Mouse (Mus musculus) liver, adult 2 months (tissue): ENCODE measurements around the gene Ypel2. TPM values are rescaled to one million over a fixed set of nuclear protein-coding genes. Genes with fewer than 3 reads are reported as not detected.

Source experiments
- DNase-seq: peaks from one replicate; pipeline ENCODE4 v3.0.0-alpha.2; 2011; ENCODE audit warnings: low read depth, low spot score; ENCODE audit errors: extremely low read depth
- H3K27ac ChIP-seq: fragments of 200-500 bp; replicated peaks from 2 replicates; pipeline ENCODE4 v1.5.1; 2012; ENCODE audit warnings: low read depth, mild to moderate bottlenecking, control low read depth, inconsistent platforms, low read length; ENCODE audit not compliant: insufficient read depth
- H3K27me3 ChIP-seq: fragments of 200-500 bp; 2 replicates; pipeline ENCODE4 v1.6.1; 2012; ENCODE audit warnings: mild to moderate bottlenecking, moderate library complexity, low read length, inconsistent platforms; ENCODE audit not compliant: control insufficient read depth, insufficient read depth
- H3K36me3 ChIP-seq: fragments of 200-500 bp; 2 replicates; pipeline ENCODE4 v1.6.1; 2012; ENCODE audit warnings: low read length, inconsistent platforms; ENCODE audit not compliant: control insufficient read depth, insufficient read depth
- H3K4me1 ChIP-seq: fragments of 200-500 bp; 2 replicates; pipeline ENCODE4 v1.6.1; 2011; ENCODE audit warnings: low read length; ENCODE audit not compliant: control insufficient read depth, insufficient read depth
- H3K4me3 ChIP-seq: fragments of 200-500 bp; 2 replicates; pipeline ENCODE4 v1.5.1; 2011; ENCODE audit warnings: low read depth, mild to moderate bottlenecking, control low read depth, low read length, moderate library complexity; ENCODE audit not compliant: insufficient read depth
- H3K79me2 ChIP-seq: fragments of 200-500 bp; 2 replicates; pipeline ENCODE4 v1.6.1; 2012; ENCODE audit warnings: inconsistent platforms, mild to moderate bottlenecking, low read length, moderate library complexity; ENCODE audit not compliant: control insufficient read depth, insufficient read depth
- H3K9ac ChIP-seq: fragments of 200-500 bp; 2 replicates; pipeline ENCODE4 v1.6.1; 2012; ENCODE audit warnings: low read depth, mild to moderate bottlenecking, control low read depth, inconsistent platforms, low read length
- CTCF ChIP-seq: fragments of 200-500 bp; IDR thresholded peaks from 2 replicates; pipeline ENCODE4 v1.5.1; 2011; ENCODE audit warnings: low read depth, low read length, control low read depth
- POLR2A ChIP-seq: fragments of 200-500 bp; IDR thresholded peaks from 2 replicates; pipeline ENCODE4 v1.6.1; 2011; ENCODE audit warnings: low read length, control low read depth; ENCODE audit not compliant: insufficient read depth; ENCODE audit errors: extremely low read depth
- WGBS: fragments of 180-500 bp; shearing (Covaris S2); methylation state at CpG from one replicate; pipeline ENCODE4 v1.1.7; 2018; 5-methylcytosine and 5-hydroxymethylcytosine counted together
- polyA plus RNA-seq: library from polyadenylated mRNA; depleted of rRNA; stranded (reverse); fragments of >200 nt; gene quantifications from 2 replicates; pipeline ENCODE4 v1.2.3, GENCODE M21; 2012
- total RNA-seq: library from RNA; depleted of rRNA; stranded (reverse); fragments of >200 nt; gene quantifications from 2 replicates; pipeline ENCODE4 v1.2.3, GENCODE M21; 2014

Ypel2 gene
- total and polyA plus RNA-seq, 2 experiments = 5.1 to 6.2 TPM

- H3K79me2 ChIP-seq = no peaks in the 10 kb centered on the region
- H3K9ac ChIP-seq = no peak overlapping the region
- no peaks in the 10 kb centered on the region for H3K36me3 ChIP-seq
- DNase-seq = peak; percentile 14
- 85% methylated on average over 8 of the region's 8 CpGs for WGBS
- TF ChIP-seq POLR2A = no peak
- no peak for TF ChIP-seq CTCF
- no peak overlapping the region for H3K4me3 ChIP-seq
- H3K4me1 ChIP-seq = no peaks in the 10 kb centered on the region
- H3K27ac ChIP-seq = no peak overlapping the region
- no peaks in the 10 kb centered on the region for H3K27me3 ChIP-seq
Measured at GRCm38 (mm10) chr11:87019431-87019830, 25.9 kb upstream of the Ypel2 start.

GRCm38 (mm10) chr11:87018081-87018480 is 24.6 kb upstream of the Ypel2 start:
- WGBS = 86% methylated on average over 4 of the region's 4 CpGs
- TF ChIP-seq POLR2A (no peak), CTCF (no peak)
- H3K27me3 ChIP-seq = no peaks in the 10 kb centered on the region

GRCm38 (mm10) chr11:87015691-87016090 is 22.2 kb upstream of the Ypel2 start:
- Histone ChIP-seq H3K27me3 (no peaks in the 10 kb centered on the region), H3K36me3 (no peaks in the 10 kb centered on the region), H3K79me2 (no peaks in the 10 kb centered on the region), H3K4me1 (no peaks in the 10 kb centered on the region), H3K27ac (no peak overlapping the region), H3K4me3 (no peak overlapping the region), H3K9ac (no peak overlapping the region)
- no peak for DNase-seq
- TF ChIP-seq POLR2A = no peak
- no peak for TF ChIP-seq CTCF
- WGBS = 80% methylated on average over 3 of the region's 3 CpGs

More at GRCm38 (mm10) chr11:87018081-87018480, 24.6 kb upstream of the Ypel2 start:
- H3K4me1 ChIP-seq = no peaks in the 10 kb centered on the region
- H3K27ac ChIP-seq = no peak overlapping the region
- H3K79me2 ChIP-seq = no peaks in the 10 kb centered on the region
- no peak overlapping the region for H3K4me3 ChIP-seq
- H3K36me3 ChIP-seq = no peaks in the 10 kb centered on the region
- DNase-seq = no peak
- H3K9ac ChIP-seq = no peak overlapping the region

GRCm38 (mm10) chr11:87010476-87010875 is 17.0 kb upstream of the Ypel2 start:
- Histone ChIP-seq H3K4me1 (no peaks in the 10 kb centered on the region), H3K36me3 (no peaks in the 10 kb centered on the region), H3K27me3 (no peaks in the 10 kb centered on the region), H3K27ac (no peak overlapping the region), H3K9ac (no peak overlapping the region), H3K4me3 (no peak overlapping the region), H3K79me2 (no peaks in the 10 kb centered on the region)
- DNase-seq = peak; percentile 61
- peak; percentile 49; the same call in 1 of the 2 replicates for TF ChIP-seq CTCF
- TF ChIP-seq POLR2A = no peak
- WGBS = 18% methylated on average over 9 of the region's 9 CpGs

GRCm38 (mm10) chr11:87007371-87007770 is 13.9 kb upstream of the Ypel2 start:
- no peak overlapping the region for H3K4me3 ChIP-seq
- H3K9ac ChIP-seq = no peak overlapping the region
- H3K79me2 ChIP-seq = no peaks in the 10 kb centered on the region
- peaks cover 1% of the 10 kb centered on the region for H3K4me1 ChIP-seq
- no peak for DNase-seq
- H3K27me3 ChIP-seq = no peaks in the 10 kb centered on the region
- H3K36me3 ChIP-seq = no peaks in the 10 kb centered on the region
- WGBS = 82% methylated on average over 8 of the region's 8 CpGs
- H3K27ac ChIP-seq = no peak overlapping the region
- TF ChIP-seq POLR2A = no peak
- TF ChIP-seq CTCF = no peak

GRCm38 (mm10) chr11:87004960-87005755 is 11.7 kb upstream of the Ypel2 start:
- H3K9ac ChIP-seq = no peak overlapping the region
- H3K36me3 ChIP-seq = no peaks in the 10 kb centered on the region
- H3K79me2 ChIP-seq = no peaks in the 10 kb centered on the region
- peaks cover 4% of the 10 kb centered on the region for H3K4me1 ChIP-seq
- TF ChIP-seq POLR2A = no peak
- no peak overlapping the region for H3K4me3 ChIP-seq
- no peaks in the 10 kb centered on the region for H3K27me3 ChIP-seq
- no peak overlapping the region for H3K27ac ChIP-seq
- DNase-seq = no peak
- 75% methylated on average over 12 of the region's 12 CpGs for WGBS
